10 mouse cellular contexts compared by ENCODE assay signal in genomic region chr11:52648176-52648839, GRCm38 (mm10).
DNase-seq lines count a peak whose midpoint lies in the region; ATAC-seq and TF ChIP-seq lines count a peak whose summit lies in the region.
"Had no signal": no experiment of that assay in that cellular context is flagged by ENCODE, and none has a peak within 500 bp of the region (broad histone marks: within the 10 kb centered on the region; RNA-seq: fewer than 3 reads in every experiment).

No protein-coding gene starts in this region.

- whole genome bisulfite sequencing in heart, embryonic 10.5 days: 39% methylated on average over 15 of the region's 15 CpGs
- 43% methylated on average over 15 of the region's 15 CpGs for WGBS in neural tube, embryonic 15.5 days
- WGBS in hindbrain, embryonic 13.5 days: 39% methylated on average over 15 of the region's 15 CpGs

- H3K4me3 ChIP-seq in heart, embryonic 10.5 days: peak overlapping the region; percentile 15; the same call in 1 of the 2 replicates
- H3K4me3 ChIP-seq in neural tube, embryonic 15.5 days (replicated peaks): no peak overlapping the region
- no peak overlapping the region for H3K4me3 ChIP-seq in hindbrain, embryonic 13.5 days
- H3K4me3 ChIP-seq in gastrocnemius, adult 2 months: no peak overlapping the region
- H3K4me3 ChIP-seq: liver, embryonic 13.5 days had no signal

- no peaks in the 10 kb centered on the region for H3K36me3 ChIP-seq in heart, embryonic 10.5 days
- no peaks in the 10 kb centered on the region for H3K36me3 ChIP-seq in neural tube, embryonic 15.5 days
- no peaks in the 10 kb centered on the region for H3K36me3 ChIP-seq in hindbrain, embryonic 13.5 days
- H3K36me3 ChIP-seq: liver, embryonic 13.5 days had no signal

- TF ChIP-seq CTCF in gastrocnemius, adult 2 months (IDR thresholded peaks at IDR 0.05): no peak

- DNase-seq in heart, embryonic 10.5 days (ENCODE audit: low spot score): peak; percentile 82
- DNase-seq in heart, adult 18-20 months: no peak
- peak; percentile 60 for DNase-seq in neural tube, embryonic 10.5 days (ENCODE audit: extremely low spot score, low spot score)
- peak; percentile 62 for DNase-seq in telencephalon, adult 2 months (ENCODE audit: low read depth, low spot score)
- no peak for DNase-seq in gastrocnemius, adult 2 months
- DNase-seq in layer of hippocampus, postnatal 25 days (ENCODE audit: extremely low spot score in 1 of 2, low spot score in 1 of 2): no peak
- DNase-seq: cerebellum, postnatal 14 days; liver, embryonic 13.5 days had no signal

- H3K9me3 ChIP-seq in heart, embryonic 10.5 days: no peaks in the 10 kb centered on the region
- H3K9me3 ChIP-seq in neural tube, embryonic 15.5 days (replicated peaks): no peaks in the 10 kb centered on the region
- H3K9me3 ChIP-seq in hindbrain, embryonic 13.5 days: no peaks in the 10 kb centered on the region
- H3K9me3 ChIP-seq: liver, embryonic 13.5 days had no signal

- H3K27me3 ChIP-seq in heart, embryonic 10.5 days (ENCODE audit: insufficient read depth, poor library complexity, severe bottlenecking): no peaks in the 10 kb centered on the region
- H3K27me3 ChIP-seq in neural tube, embryonic 15.5 days (replicated peaks): peaks cover 8% of the 10 kb centered on the region
- H3K27me3 ChIP-seq in hindbrain, embryonic 13.5 days: 0 out of 2 replicates have a peak, but pooled peaks cover 2% of the 10 kb centered on the region

- no peak overlapping the region for H3K9ac ChIP-seq in neural tube, embryonic 15.5 days (replicated peaks)
- no peak overlapping the region for H3K9ac ChIP-seq in hindbrain, embryonic 13.5 days
- H3K9ac ChIP-seq: liver, embryonic 13.5 days had no signal

- intact Hi-C loops in gastrocnemius, adult 2 months (cut with DNase I): no loop called here

- no peak for ATAC-seq in neural tube, embryonic 15.5 days (ENCODE audit: low FRiP score)
- 0 out of 2 replicates have a peak, but pooled peaks have one; percentile 32 for ATAC-seq in hindbrain, embryonic 13.5 days (ENCODE audit: low FRiP score)

- peak overlapping the region; percentile 86 for H3K27ac ChIP-seq in heart, embryonic 10.5 days
- no peak overlapping the region for H3K27ac ChIP-seq in neural tube, embryonic 15.5 days (replicated peaks)
- H3K27ac ChIP-seq in hindbrain, embryonic 13.5 days: no peak overlapping the region
- H3K27ac ChIP-seq in gastrocnemius, adult 2 months: no peak overlapping the region
- H3K27ac ChIP-seq: liver, embryonic 13.5 days had no signal

- no peak overlapping the region for H3K4me2 ChIP-seq in neural tube, embryonic 15.5 days
- no peak overlapping the region for H3K4me2 ChIP-seq in hindbrain, embryonic 13.5 days
- H3K4me2 ChIP-seq: liver, embryonic 13.5 days had no signal

- peaks cover 56% of the 10 kb centered on the region for H3K4me1 ChIP-seq in heart, embryonic 10.5 days
- peaks cover 17% of the 10 kb centered on the region for H3K4me1 ChIP-seq in neural tube, embryonic 15.5 days
- peaks cover 26% of the 10 kb centered on the region for H3K4me1 ChIP-seq in hindbrain, embryonic 13.5 days (replicated peaks)

Comparison
In these comparisons a context has a peak if more than half of its experiments do, and no peak if none do; other contexts are left out.
1. DNase-seq: peak in heart, embryonic 10.5 days (single experiment), neural tube, embryonic 10.5 days (single experiment) and telencephalon, adult 2 months (single experiment); none in heart, adult 18-20 months (0 of 2), gastrocnemius, adult 2 months (single experiment) and layer of hippocampus, postnatal 25 days (0 of 2).